Mouse (Mus musculus) limb, embryonic 10.5 days (tissue): ENCODE data around the gene Micu1. TPM values are rescaled to one million over a fixed set of nuclear protein-coding genes. Genes with fewer than 3 reads are reported as not detected.

Experiments used
- DNase-seq: peaks from one replicate; pipeline ENCODE4 v3.0.0-alpha.2; 2017; ENCODE audit warnings: low spot score
- H3K27ac ChIP-seq: fragments of 300-500 bp; sonication (generic); 2 replicates; pipeline ENCODE4 v1.5.1; 2016; ENCODE audit warnings: mild to moderate bottlenecking
- H3K27me3 ChIP-seq: fragments of 300-500 bp; sonication (generic); 2 replicates; pipeline ENCODE4 v1.6.1; 2016; ENCODE audit warnings: low read depth, mild to moderate bottlenecking; ENCODE audit not compliant: poor library complexity, severe bottlenecking
- H3K36me3 ChIP-seq: fragments of 300-500 bp; sonication (generic); 2 replicates; pipeline ENCODE4 v1.6.1; 2016; ENCODE audit warnings: mild to moderate bottlenecking, moderate library complexity
- H3K4me1 ChIP-seq: fragments of 300-500 bp; sonication (generic); 2 replicates; pipeline ENCODE4 v1.6.1; 2016
- H3K4me3 ChIP-seq: fragments of 300-500 bp; sonication (generic); 2 replicates; pipeline ENCODE4 v1.5.1; 2016; ENCODE audit warnings: mild to moderate bottlenecking, moderate library complexity
- H3K9me3 ChIP-seq: fragments of 300-500 bp; sonication (generic); replicated peaks from 2 replicates; pipeline ENCODE4 v1.6.1; 2016; ENCODE audit warnings: mild to moderate bottlenecking
- WGBS: fragments of 180-500 bp; shearing (Covaris S2); methylation state at CpG from one replicate; pipeline ENCODE4 v1.1.7; 2016; 5-methylcytosine and 5-hydroxymethylcytosine counted together
- polyA plus RNA-seq: library from polyadenylated mRNA; unstranded; fragments of >200 nt; fragmentation: Nextera tagmentation; extraction: Ambion mirVana; gene quantifications from 2 replicates; pipeline ENCODE4 v1.2.1, GENCODE M21; 2016

The Micu1 gene
- polyA plus RNA-seq, 1 experiment from 2014 or later = 52.4 TPM

DNA sequence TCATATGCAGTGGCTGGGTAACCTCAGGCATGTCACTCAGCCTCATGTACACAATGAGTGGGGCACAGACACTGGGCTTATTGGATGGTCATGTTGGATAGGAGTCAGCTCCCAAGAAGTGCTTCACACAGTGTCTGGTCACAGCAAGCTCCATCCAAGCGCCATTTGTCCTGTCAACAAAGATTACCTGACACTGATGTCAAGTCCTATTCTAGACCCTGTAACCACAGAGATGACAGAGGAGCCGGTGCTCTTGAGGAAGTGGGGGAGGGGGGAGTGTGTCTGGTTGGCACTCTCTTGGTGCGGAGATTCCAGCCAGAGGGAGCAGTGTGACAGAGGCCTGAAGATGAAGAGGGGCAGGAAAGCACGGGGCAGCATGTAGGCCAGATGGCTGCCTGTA, 198.7 kb downstream of the Micu1 start:
- Histone ChIP-seq H3K9me3 (no peaks in the 10 kb centered on the region), H3K36me3 (peaks cover 26% of the 10 kb centered on the region), H3K27me3 (no peaks in the 10 kb centered on the region), H3K27ac (peak overlapping the region; percentile 87), H3K4me1 (peaks cover 76% of the 10 kb centered on the region), H3K4me3 (no peak overlapping the region)
- no peak for DNase-seq
- 46% methylated on average over 4 of the region's 4 CpGs for WGBS

DNA sequence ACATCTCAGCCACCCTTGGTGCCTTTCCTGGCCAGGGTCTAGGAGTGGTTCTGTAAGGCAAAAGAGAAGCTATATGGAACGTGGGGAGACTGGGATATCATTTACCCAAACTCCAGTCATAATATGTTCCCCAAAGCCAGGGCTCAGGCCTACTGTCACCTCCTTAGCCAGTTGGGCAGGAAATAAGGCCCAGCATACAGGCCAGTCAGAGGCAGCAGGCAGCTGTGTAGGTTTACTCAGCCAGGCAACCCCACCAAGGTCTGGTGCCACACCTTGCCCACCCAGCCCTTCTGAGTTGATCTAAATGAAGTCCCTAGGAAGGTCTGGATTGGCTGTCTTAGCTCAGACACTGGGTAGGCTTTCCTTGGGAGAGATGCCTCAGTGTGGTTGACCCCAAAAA, 199.2 kb downstream of the Micu1 start:
- Histone ChIP-seq H3K9me3 (no peaks in the 10 kb centered on the region), H3K4me1 (peaks cover 73% of the 10 kb centered on the region), H3K27me3 (no peaks in the 10 kb centered on the region), H3K4me3 (no peak overlapping the region), H3K27ac (peak overlapping the region; percentile 87), H3K36me3 (peaks cover 20% of the 10 kb centered on the region)
- 97% methylated on average over 1 of the region's 1 CpGs for WGBS
- no peak for DNase-seq

- Histone ChIP-seq H3K36me3 (peaks cover 14% of the 10 kb centered on the region), H3K27ac (peak overlapping the region; percentile 87), H3K4me1 (peaks cover 69% of the 10 kb centered on the region), H3K9me3 (no peaks in the 10 kb centered on the region), H3K4me3 (no peak overlapping the region), H3K27me3 (no peaks in the 10 kb centered on the region)
- 84% methylated on average over 8 of the region's 8 CpGs for WGBS
- no peak for DNase-seq
Observed at GRCm38 (mm10) chr10:59901986-59902605, 199.8 kb downstream of the Micu1 start.

DNA sequence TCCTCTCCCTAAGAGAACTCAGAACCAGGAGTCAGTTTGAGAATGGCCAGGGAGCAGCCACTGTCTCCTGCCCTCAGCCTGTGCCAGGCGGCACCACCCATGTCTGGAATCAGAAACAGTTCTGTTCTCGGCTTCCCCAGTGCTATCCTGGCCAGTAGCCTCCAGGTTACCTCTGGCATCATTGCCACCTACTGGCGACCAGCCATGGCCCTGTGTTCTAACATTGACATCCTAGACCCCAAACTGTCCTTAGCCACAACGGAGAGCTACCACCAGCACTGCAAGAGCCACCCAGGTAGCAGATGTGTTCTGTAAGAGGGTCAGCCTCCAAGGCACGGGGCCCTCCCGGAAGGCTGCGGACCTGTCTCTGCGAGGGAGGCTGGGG, 200.3 kb downstream of the Micu1 start:
- Histone ChIP-seq H3K27ac (peak overlapping the region; percentile 87), H3K4me3 (no peak overlapping the region), H3K27me3 (no peaks in the 10 kb centered on the region), H3K4me1 (peaks cover 69% of the 10 kb centered on the region), H3K9me3 (no peaks in the 10 kb centered on the region), H3K36me3 (peaks cover 9% of the 10 kb centered on the region)
- no peak for DNase-seq
- WGBS = 63% methylated on average over 8 of the region's 8 CpGs

DNA sequence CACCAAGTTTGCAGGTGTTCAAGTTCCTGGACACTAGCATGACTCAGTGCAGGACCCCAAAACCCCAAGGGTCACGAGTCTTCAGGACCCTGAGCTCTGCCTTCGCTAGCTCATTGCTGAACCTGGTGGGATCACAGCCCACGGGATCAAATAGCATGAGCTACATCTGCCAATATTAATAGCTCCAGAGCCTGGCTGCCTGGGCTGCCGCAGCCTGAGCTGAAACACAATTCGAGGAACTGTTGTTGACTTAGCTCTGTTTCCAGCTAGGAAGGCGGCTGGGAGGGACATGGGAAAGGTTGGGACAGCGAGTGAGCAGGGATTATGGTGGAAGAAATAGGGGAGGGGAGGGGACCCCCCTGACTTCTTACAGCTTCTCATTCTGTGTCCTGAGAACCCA, 200.9 kb downstream of the Micu1 start:
- peak overlapping the region; percentile 87 for H3K27ac ChIP-seq
- peaks cover 6% of the 10 kb centered on the region for H3K36me3 ChIP-seq
- no peak for DNase-seq
- H3K27me3 ChIP-seq = no peaks in the 10 kb centered on the region
- WGBS = 67% methylated on average over 7 of the region's 7 CpGs
- peaks cover 70% of the 10 kb centered on the region for H3K4me1 ChIP-seq
- no peak overlapping the region for H3K4me3 ChIP-seq
- H3K9me3 ChIP-seq = no peaks in the 10 kb centered on the region

- Histone ChIP-seq H3K27ac (peak overlapping the region; percentile 87), H3K27me3 (no peaks in the 10 kb centered on the region), H3K4me1 (peaks cover 70% of the 10 kb centered on the region), H3K36me3 (no peaks in the 10 kb centered on the region), H3K4me3 (no peak overlapping the region), H3K9me3 (no peaks in the 10 kb centered on the region)
- WGBS = 71% methylated on average over 3 of the region's 3 CpGs
- no peak for DNase-seq
Observed at GRCm38 (mm10) chr10:59907080-59907609, 204.9 kb downstream of the Micu1 start.

DNA sequence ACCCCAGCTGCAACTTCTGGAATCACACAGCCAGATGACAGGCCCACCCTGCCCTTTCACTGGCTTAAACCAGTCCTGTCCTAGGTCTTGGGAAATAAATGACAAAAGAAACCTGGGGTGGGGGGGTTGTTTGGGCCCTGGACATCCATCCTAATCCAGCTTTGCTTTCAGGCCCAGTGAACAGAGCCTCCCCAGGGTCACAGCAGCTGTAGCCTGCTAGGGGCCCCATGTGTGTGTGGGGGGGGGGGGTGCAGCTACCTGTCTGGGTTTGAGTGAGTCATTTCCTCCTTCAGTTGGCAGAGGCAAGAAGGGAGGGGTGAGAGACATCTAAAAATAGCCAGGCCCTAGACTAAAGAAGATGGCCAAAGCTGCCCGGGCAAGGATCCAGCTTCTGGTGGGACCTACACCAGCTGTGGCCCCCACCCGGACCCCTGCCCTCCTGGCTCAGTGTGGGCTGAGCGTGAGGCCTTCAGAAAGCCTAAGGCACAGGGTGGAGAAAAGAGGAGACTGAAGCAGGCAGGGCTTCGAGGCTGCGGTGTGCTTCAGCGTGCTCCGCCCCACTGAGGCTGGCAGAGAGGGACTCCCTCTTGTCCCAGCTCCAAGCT, 205.5 kb downstream of the Micu1 start:
- DNase-seq = no peak
- peak overlapping the region; percentile 87 for H3K27ac ChIP-seq
- no peaks in the 10 kb centered on the region for H3K9me3 ChIP-seq
- no peaks in the 10 kb centered on the region for H3K27me3 ChIP-seq
- H3K36me3 ChIP-seq = no peaks in the 10 kb centered on the region
- peaks cover 70% of the 10 kb centered on the region for H3K4me1 ChIP-seq
- WGBS = 53% methylated on average over 7 of the region's 7 CpGs
- no peak overlapping the region for H3K4me3 ChIP-seq

DNA sequence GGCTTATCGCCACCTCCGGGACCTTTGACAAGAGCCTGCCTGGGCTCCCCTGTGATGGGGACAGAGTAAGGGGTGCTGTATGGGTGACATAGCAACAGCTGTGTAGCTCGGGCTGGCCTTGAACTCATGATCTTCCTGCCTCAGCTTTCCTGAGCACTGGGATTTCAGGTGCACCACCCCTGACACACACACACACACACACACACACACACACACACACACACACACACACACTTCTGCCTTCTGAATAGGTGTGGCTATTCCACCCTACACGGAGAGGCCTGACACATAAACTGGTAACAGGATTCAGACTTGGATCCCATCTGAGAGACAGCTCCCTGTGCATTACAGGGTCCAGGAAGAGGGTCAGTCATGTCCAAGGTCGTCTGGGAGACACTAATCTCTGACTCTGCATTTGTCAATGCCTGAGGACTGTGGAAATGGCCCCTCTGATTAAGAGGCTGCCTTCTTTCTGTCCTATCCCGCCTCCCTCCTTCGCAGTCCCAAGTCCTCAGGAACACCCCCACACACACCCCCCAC, 206.6 kb downstream of the Micu1 start:
- Histone ChIP-seq H3K27me3 (no peaks in the 10 kb centered on the region), H3K4me1 (peaks cover 68% of the 10 kb centered on the region), H3K4me3 (0 out of 2 replicates have a peak overlapping the region, but pooled peaks have one; percentile 23), H3K9me3 (no peaks in the 10 kb centered on the region), H3K36me3 (no peaks in the 10 kb centered on the region), H3K27ac (peak overlapping the region; percentile 87)
- no peak for DNase-seq
- 56% methylated on average over 7 of the region's 7 CpGs for WGBS

GRCm38 (mm10) chr10:59909357-59909847, 207.1 kb downstream of the Micu1 start:
- H3K27ac ChIP-seq = peak overlapping the region; percentile 87
- peak overlapping the region; percentile 23 for H3K4me3 ChIP-seq
- H3K4me1 ChIP-seq = peaks cover 67% of the 10 kb centered on the region
- H3K27me3 ChIP-seq = no peaks in the 10 kb centered on the region
- H3K9me3 ChIP-seq = no peaks in the 10 kb centered on the region
- H3K36me3 ChIP-seq = no peaks in the 10 kb centered on the region
- 11% methylated on average over 14 of the region's 14 CpGs for WGBS
- DNase-seq = no peak

- WGBS = 24% methylated on average over 6 of the region's 6 CpGs
Observed at GRCm38 (mm10) chr10:59911091-59911490, 208.8 kb downstream of the Micu1 start.

DNA sequence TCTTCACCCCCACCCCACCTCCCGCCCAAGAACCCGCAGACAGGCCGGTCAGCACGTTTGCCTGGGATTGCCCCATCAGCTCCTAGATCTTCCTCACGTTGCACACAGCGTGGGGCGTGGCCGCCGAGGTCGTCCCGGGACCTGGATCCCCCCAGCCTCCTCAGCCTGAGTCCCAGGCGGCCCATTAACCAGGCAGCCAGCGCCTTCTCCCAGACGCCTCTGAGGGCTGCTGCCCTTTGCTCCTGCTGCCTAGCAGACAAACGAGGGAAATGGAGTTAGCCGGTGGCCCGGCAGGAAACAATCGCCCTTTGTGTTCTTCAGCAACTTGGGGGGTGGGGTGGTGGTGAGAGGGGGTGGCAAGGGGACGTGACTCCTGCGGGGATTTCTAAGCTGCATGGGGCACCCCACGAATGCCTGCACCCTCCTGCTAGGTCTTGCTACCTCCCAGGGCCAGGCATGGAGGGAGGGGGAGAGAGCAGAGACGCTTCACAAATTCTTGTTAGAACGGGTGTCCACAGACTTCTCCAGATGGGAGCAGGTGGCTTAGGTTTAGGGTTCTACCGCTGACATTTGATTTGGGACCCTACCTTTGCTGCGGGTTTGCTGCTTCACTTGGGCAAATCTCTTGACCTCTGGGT, 209.4 kb downstream of the Micu1 start:
- peak; percentile 72 for DNase-seq
- 2% methylated on average over 25 of the region's 25 CpGs for WGBS
- no peaks in the 10 kb centered on the region for H3K36me3 ChIP-seq
- no peaks in the 10 kb centered on the region for H3K27me3 ChIP-seq
- no peaks in the 10 kb centered on the region for H3K9me3 ChIP-seq
- peak overlapping the region; percentile 37 for H3K4me3 ChIP-seq
- H3K27ac ChIP-seq = peak overlapping the region; percentile 90
- peaks cover 85% of the 10 kb centered on the region for H3K4me1 ChIP-seq

More at GRCm38 (mm10) chr10:59911091-59911490, 208.8 kb downstream of the Micu1 start:
- DNase-seq = no peak
- Histone ChIP-seq H3K4me1 (peaks cover 79% of the 10 kb centered on the region), H3K27ac (peak overlapping the region; percentile 90), H3K9me3 (no peaks in the 10 kb centered on the region), H3K4me3 (peak overlapping the region; percentile 37), H3K27me3 (no peaks in the 10 kb centered on the region), H3K36me3 (no peaks in the 10 kb centered on the region)
